Mouse (Mus musculus) CH12.LX (cell line): ENCODE data around the gene Gm43064.

Experiments used
- CHD1 ChIP-seq: IDR thresholded peaks from 2 replicates; pipeline ENCODE4 v1.6.1; 2012; ENCODE audit warnings: low read depth, low read length, improper control_type of control experiment, inconsistent platforms
- CHD2 ChIP-seq: IDR thresholded peaks from 2 replicates; pipeline ENCODE4 v1.6.1; 2011; ENCODE audit warnings: low read length, improper control_type of control experiment
- CTCF ChIP-seq, 2 experiments: IDR thresholded peaks in 1 of 2; conservative IDR thresholded peaks in 1 of 2; 2 replicates each; pipeline ENCODE4 v1.5.1; 2011 to 2012; ENCODE audit warnings: low read depth in 2 of 2, low read length in 2 of 2, improper control_type of control experiment in 1 of 2, inconsistent platforms in 1 of 2, mild to moderate bottlenecking in 1 of 2, moderate library complexity in 1 of 2
- E2F4 ChIP-seq: IDR thresholded peaks from 2 replicates; pipeline ENCODE4 v1.6.1; 2011; ENCODE audit warnings: low read depth, low read length, improper control_type of control experiment; ENCODE audit not compliant: insufficient replicate concordance
- EP300 ChIP-seq: IDR thresholded peaks from 2 replicates; pipeline ENCODE4 v1.6.1; 2011; ENCODE audit warnings: low read length, improper control_type of control experiment
- ETS1 ChIP-seq: conservative IDR thresholded peaks from 2 replicates; pipeline ENCODE4 v1.6.1; 2012; ENCODE audit warnings: low read depth, mild to moderate bottlenecking, inconsistent platforms, low read length, improper control_type of control experiment, moderate library complexity
- IRF4 ChIP-seq: IDR thresholded peaks from 2 replicates; pipeline ENCODE4 v1.6.1; 2014; ENCODE audit warnings: low read depth, mild to moderate bottlenecking, inconsistent platforms, low read length, improper control_type of control experiment
- MAFK ChIP-seq: IDR thresholded peaks from 2 replicates; pipeline ENCODE4 v1.6.1; 2011; ENCODE audit warnings: low read length, improper control_type of control experiment; ENCODE audit not compliant: insufficient replicate concordance
- MAX ChIP-seq: IDR thresholded peaks from 2 replicates; pipeline ENCODE4 v1.6.1; 2011; ENCODE audit warnings: low read length, improper control_type of control experiment
- MXI1 ChIP-seq: IDR thresholded peaks from 2 replicates; pipeline ENCODE4 v1.6.1; 2011; ENCODE audit warnings: mild to moderate bottlenecking, low read depth, low read length, improper control_type of control experiment
- POLR2A ChIP-seq: IDR thresholded peaks from 2 replicates; pipeline ENCODE4 v1.6.1; 2011; ENCODE audit warnings: low read depth, mild to moderate bottlenecking, improper control_type of control experiment, low read length
- RAD21 ChIP-seq: IDR thresholded peaks from 2 replicates; pipeline ENCODE4 v1.6.1; 2011; ENCODE audit warnings: low read depth, mild to moderate bottlenecking, low read length, improper control_type of control experiment, moderate library complexity
- SIN3A ChIP-seq: IDR thresholded peaks from 2 replicates; pipeline ENCODE4 v1.6.1; 2012; ENCODE audit warnings: low read length, improper control_type of control experiment, inconsistent platforms
- UBTF ChIP-seq: IDR thresholded peaks from 2 replicates; pipeline ENCODE4 v1.6.1; 2012; ENCODE audit warnings: low read depth, mild to moderate bottlenecking, inconsistent platforms, low read length, improper control_type of control experiment, moderate library complexity

DNA sequence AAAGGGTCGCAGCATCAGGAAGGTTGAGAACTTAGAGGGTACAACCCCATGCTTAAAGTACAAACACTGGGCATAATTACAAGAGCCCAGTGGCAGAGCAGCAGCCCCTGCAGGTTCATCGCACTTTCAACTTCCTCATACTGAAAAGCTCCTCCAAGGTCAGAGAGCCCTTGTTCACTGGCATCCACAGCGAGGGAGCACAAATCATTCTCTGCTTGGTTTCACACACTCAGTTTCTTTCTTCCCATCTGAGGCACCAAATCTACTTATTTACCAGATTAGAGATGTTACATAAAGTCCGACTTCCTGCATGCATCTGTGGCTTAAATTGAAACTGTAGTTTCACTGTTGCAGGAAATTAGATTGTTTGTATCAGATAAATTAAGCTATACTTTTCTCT, 36.5 kb upstream of the Gm43064 start:
- TF ChIP-seq SIN3A (no peak), CTCF (conservative IDR thresholded peaks at IDR 0.05 in 1 of 2, IDR thresholded peaks at IDR 0.05 in 1 of 2; ENCODE audit: low read depth in 2 of 2, low read length in 2 of 2) (no peak), POLR2A (no peak), EP300 (no peak; the same call in 1 of the 2 replicates), ETS1 (no peak), UBTF (no peak), MXI1 (no peak; the same call in 1 of the 2 replicates), MAFK (no peak), CHD2 (no peak), RAD21 (no peak), MAX (no peak), CHD1 (no peak), IRF4 (no peak), E2F4 (no peak)
